Mouse (Mus musculus) heart, postnatal 36 days (tissue): ENCODE measurements around the gene B3gnt9. TPM values are rescaled to one million over a fixed set of nuclear protein-coding genes. Genes with fewer than 3 reads are reported as not detected.
A peak's percentile ranks its signal among the peaks of the same experiment; 100 is the strongest.

Experiments used
- DNase-seq, 2 experiments: peaks; one replicate each; pipeline ENCODE4 v3.0.0; 2021 to 2022
- intact Hi-C: fragments of 180-260 bp; cut with DNase I; formaldehyde crosslinking; loops from one replicate; pipeline ENCODE4 v1.15.1; 2025
- total RNA-seq, 2 experiments: library from RNA; stranded (reverse); gene quantifications; 2 replicates each; pipeline ENCODE4 v1.2.3; 2021

B3gnt9 gene
- total RNA-seq, 2 experiments from 2014 or later: 4.4 to 5.7 TPM

GRCm38 (mm10) chr8:105285514-105285913, 30.6 kb upstream of the B3gnt9 start:
- DNase-seq: no peak
- intact Hi-C loops: no loop called here

- intact Hi-C loops: no loop called here
- peak; percentile 52 to 59 for DNase-seq
These were observed 28.1 kb upstream of the B3gnt9 start for GRCm38 (mm10) chr8:105283074-105283473.

GRCm38 (mm10) chr8:105282239-105282638, 27.3 kb upstream of the B3gnt9 start:
- intact Hi-C loops: no loop called here
- DNase-seq: no peak

GRCm38 (mm10) chr8:105281821-105282220, 26.9 kb upstream of the B3gnt9 start:
- no peak for DNase-seq
- intact Hi-C loops: loop anchor here (2.0 kb wide), 1 partner anchor 23 kb away; no protein-coding TSS in a partner anchor

GRCm38 (mm10) chr8:105280567-105280966, 25.6 kb upstream of the B3gnt9 start:
- intact Hi-C loops: loop anchor here (2.0 kb wide), 1 partner anchor 22 kb away; no protein-coding TSS in a partner anchor
- no peak for DNase-seq

DNA sequence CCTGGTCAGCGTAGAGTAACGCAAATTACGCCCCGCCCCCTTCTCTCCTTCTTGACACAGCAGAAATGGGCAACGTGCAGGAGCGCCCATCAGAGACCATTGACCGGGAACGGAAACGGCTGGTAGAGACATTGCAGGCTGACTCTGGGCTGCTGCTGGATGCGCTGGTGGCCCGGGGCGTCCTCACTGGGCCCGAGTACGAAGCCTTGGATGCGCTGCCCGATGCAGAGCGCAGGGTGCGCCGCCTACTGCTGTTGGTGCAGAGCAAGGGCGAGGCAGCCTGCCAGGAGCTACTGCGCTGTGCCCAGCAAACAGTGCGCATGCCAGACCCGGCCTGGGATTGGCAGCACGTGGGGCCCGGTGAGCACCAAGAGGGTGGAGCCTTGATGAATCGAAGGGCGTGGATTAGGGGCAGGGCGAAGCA, 24.0 kb upstream of the B3gnt9 start:
- intact Hi-C loops: loop anchor here (10.0 kb wide), 1 partner anchor 624 kb away; no protein-coding TSS in a partner anchor
- DNase-seq: peak; percentile 73 to 75

GRCm38 (mm10) chr8:105276292-105277120, 21.6 kb upstream of the B3gnt9 start:
- intact Hi-C loops: loop anchor here (10.0 kb wide), 1 partner anchor 622 kb away; no protein-coding TSS in a partner anchor
- DNase-seq: peak; percentile 57 to 60

GRCm38 (mm10) chr8:105275840-105276239, 20.9 kb upstream of the B3gnt9 start, which contains the start of gene Nol3:
Gene Nol3 (plus strand): TSS chr8:105276140.
- DNase-seq: no peak
- intact Hi-C loops: loop anchor here (10.0 kb wide), 1 partner anchor 621 kb away; no protein-coding TSS in a partner anchor

DNA sequence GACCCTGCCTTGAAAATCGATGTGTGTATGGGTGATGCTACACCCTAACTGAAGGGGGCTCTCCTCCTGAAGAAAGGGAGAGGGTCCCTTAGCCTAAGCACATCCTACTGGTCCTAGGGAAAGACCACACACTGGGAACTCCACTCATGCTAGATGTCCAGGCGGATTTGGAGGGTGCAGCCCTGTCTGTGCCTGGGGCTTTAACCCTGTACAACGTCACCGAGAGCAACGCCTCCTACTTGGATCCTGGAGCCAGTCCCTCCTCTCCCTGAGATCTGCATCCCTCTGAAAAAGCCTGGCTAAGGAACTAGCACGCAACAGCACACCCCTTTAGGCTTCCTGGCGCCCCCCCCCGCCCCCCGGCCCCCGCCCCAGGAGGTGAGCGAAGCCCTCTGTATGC, 20.4 kb upstream of the B3gnt9 start:
- DNase-seq: no peak
- intact Hi-C loops: loop anchor here (10.0 kb wide), 1 partner anchor 621 kb away; no protein-coding TSS in a partner anchor

DNA sequence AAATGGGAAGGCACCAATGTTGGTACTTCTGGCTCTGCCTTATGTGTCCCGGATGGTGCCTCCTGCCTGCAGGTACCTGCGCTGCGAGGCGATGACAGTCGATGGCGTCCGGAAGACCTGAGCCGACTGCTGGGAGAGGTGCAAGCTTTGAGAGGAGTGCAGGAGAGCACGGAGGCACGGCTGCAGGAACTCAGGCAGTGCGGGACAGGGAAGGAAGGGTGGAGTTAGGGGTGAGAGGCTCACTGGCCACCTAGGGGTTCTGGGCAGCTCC, 15.9 kb upstream of the B3gnt9 start:
- DNase-seq: no peak

DNA sequence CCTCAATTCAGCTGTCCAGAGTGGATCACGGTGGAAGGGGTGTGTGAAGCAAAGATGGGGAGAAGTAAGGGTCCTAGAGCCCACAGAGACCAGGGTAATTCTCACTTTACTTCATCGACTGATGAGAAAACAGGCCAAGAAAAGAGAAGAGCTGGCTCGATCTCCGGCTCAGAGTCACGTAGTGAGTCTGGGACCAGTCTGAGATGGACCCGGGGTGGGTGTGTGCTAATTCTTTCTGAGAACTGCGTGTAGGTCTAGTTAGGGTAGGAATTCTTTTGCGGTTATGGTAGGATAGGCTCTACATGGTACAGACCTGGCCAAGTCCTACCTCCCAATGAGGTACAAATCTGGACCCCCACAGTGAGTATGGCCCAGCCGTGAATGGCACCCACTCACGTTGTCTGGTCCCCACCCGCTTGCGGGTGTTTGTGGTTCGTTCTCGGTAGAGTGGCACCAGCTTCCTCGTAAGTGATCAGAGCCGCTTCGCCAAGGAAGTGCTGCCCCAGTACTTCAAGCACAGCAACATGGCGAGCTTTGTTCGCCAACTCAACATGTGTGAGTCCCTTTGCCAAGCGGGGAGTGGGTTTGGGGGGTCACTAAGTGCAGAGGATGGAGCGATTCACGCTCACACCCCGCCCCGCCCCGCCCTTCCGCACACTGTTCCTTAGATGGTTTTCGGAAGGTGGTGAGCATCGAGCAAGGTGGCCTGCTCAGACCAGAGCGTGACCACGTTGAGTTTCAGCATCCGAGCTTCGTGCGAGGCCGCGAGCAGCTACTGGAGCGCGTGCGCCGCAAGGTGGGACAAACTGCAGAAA, 15.4 kb upstream of the B3gnt9 start:
- DNase-seq: no peak
- intact Hi-C loops: loop anchor here (10.0 kb wide), 1 partner anchor 616 kb away; no protein-coding TSS in a partner anchor

More for the DNA sequence above, 15.9 kb upstream of the B3gnt9 start:
- intact Hi-C loops: loop anchor here (10.0 kb wide), 1 partner anchor 616 kb away; no protein-coding TSS in a partner anchor

- intact Hi-C loops: no loop called here
These were observed 14.6 kb upstream of the B3gnt9 start, which contains the start of gene Hsf4 for GRCm38 (mm10) chr8:105269461-105269947. Gene Hsf4 (plus strand): TSS chr8:105269801.

DNA sequence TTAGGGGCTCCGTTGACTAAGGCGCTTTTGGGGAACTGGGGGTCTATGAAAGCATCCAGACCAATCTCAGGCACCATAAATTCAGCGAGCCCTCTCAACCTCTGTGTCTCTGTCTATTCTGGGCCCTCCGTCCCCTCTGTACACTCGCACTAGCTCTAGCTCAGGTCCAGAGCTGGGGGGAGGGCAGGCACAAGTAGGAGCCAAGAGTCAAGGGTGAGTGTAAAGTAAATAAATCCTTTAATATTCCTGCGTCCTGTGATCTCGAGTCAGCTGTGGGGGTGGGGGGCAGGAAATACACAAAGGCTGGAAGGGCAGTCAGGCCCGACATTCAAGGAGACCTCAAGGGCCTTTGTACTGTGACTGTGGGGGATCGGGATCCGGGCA, 14.1 kb upstream of the B3gnt9 start:
- no peak for DNase-seq
- intact Hi-C loops: no loop called here

More at GRCm38 (mm10) chr8:105269461-105269947, 14.6 kb upstream of the B3gnt9 start, which contains the start of gene Hsf4:
- DNase-seq: peak; percentile 72 to 73

DNA sequence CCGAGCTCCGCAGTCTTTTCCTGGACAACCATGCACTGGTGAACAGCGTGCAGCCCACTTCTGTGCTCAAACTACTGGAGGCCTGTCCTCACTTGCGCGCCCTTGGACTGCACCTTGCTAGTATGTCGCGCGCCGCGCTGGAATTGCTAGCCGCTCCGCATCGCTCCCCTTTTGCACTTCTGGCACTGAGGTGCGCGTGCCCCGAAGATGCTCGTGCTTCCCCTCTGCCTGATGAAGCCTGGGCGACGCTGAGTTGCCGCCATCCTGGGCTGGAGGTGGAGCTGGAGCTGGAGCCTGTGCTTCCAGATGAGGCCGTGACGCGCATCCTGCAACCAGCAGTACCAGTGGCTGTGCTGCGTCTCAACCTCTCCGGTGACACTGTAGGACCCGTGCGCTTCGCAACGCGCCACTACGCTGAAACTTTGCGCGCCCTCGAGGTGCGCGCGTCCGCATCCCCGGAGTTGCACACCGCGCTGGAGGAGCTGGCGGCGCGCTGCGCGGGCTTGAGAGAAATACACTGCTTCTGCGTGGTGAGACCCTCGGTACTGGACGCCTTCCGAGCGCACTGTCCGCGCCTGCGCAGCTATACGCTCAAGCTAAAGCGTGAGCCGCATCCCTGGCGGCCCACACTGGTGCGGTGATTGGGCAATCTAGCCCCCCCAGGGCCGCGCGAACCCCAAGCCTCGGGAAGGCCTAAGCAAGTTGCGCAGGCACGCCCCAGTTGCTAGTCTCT, 13.6 kb upstream of the B3gnt9 start:
- DNase-seq: no peak
- intact Hi-C loops: no loop called here

GRCm38 (mm10) chr8:105266775-105267174, 11.8 kb upstream of the B3gnt9 start:
- no peak for DNase-seq
- intact Hi-C loops: no loop called here

GRCm38 (mm10) chr8:105265128-105265527, 10.2 kb upstream of the B3gnt9 start:
- no peak for DNase-seq
- intact Hi-C loops: loop anchor here (2.0 kb wide), 1 partner anchor 24 kb away; the partner anchor contains the start of gene 4931428F04Rik

GRCm38 (mm10) chr8:105264024-105264982, 9.3 kb upstream of the B3gnt9 start, which contains the start of the genes Tradd and Fbxl8:
Gene Tradd (minus strand): TSS chr8:105264609.
Gene Fbxl8 (plus strand): TSS chr8:105264648.
- peak; percentile 81 to 82 for DNase-seq
- intact Hi-C loops: loop anchor here (2.0 kb wide), 1 partner anchor 24 kb away; the partner anchor contains the start of gene 4931428F04Rik

DNA sequence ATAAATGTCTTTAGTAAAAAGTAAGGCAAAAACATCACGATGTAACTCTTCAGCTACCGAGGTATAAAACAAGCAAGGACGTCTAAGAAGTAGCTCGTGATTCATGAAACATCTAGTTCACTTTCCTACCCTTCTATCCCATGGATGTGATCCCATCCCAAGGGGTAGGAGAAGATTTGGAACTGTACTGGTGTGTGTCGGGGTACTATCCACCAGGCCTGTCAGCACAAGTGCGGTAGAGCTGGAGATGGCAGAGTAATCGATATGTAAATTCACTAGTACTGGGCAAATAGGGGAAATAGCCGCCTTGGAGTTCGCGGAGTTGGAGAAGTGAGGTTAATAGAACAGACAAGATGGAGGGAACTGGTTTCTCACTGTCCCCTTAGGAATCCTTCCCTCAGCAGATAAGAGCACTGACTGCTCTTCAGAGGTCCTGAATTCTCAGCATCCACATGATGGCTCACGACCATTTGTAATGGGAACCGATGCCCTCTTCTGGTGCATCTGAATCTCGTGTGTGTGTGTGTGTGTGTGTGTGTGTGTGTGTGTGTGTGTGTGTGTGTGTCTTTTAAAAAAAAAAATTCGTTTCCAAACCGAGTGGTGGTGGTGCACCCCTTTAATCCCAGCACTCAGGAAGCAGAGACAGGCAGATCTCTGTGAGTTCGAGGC, 8.4 kb upstream of the B3gnt9 start:
- no peak for DNase-seq
- intact Hi-C loops: no loop called here
